Mouse (Mus musculus) embryo, embryonic 10 days (tissue): Measurements from ENCODE around the gene B4galnt4.
A peak's percentile ranks its signal among the peaks of the same experiment; 100 is the strongest.

ENCODE experiments used
- DNase-seq: peaks from one replicate; pipeline ENCODE4 v3.0.0-alpha.2; 2015; ENCODE audit warnings: low spot score

Gene B4galnt4

DNA sequence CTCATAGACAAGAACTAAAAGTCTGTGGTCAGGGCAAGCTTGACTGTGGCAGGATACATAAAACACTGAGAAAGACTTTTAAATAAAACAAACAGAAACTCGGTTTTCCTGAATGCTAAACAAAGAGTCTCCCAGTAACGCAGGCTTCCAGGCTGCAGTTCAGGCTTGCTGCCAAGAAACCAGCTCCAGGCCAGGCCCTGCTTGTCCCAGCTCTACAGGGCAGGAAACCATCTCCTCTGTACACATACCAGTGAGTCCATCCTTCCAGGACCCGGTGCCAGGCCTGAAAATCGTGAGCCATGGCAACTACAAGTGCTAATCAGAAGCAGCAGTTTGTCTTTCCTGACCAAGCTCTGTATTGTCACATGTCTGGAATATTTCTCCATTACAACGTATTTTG lies 19.2 kb upstream of the B4galnt4 start:
- peak; percentile 14 for DNase-seq

- DNase-seq: no peak
These were observed 18.4 kb upstream of the B4galnt4 start for GRCm38 (mm10) chr7:141042539-141042938.

GRCm38 (mm10) chr7:141046931-141047580 lies 13.8 kb upstream of the B4galnt4 start:
- DNase-seq: no peak

DNA sequence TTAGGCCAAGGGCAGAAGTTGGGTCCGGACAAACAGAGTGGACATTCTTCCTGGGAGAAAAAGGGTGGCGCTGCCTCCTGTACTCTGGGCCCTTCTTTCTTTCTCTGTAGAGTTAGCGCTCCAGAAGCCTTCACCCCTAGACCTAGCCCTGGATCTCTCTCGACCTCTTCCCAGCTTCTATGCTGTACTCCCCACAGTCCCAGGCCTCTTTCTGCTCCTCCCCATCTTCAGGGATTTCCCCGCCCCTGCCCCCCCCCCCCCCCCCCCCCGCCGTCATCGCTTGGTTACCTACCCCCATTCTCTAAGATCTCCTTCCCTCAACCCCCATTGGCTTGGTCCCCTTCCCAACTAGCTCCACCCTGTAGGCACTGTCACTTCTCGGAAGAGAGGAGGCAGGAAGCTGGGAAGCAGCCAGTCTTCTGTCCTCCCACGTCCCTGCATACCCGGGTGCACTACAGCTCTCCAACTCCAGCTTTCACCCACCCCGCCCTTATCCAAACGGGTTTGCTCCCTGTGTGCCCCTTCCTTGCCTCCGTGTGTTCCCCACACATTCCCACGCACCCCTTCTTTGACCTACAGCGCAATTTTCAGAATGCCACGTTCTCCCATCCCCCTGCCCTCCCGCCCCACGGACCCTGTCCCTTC lies 13.2 kb upstream of the B4galnt4 start:
- DNase-seq: peak; percentile 69

- DNase-seq: peak; percentile 97
These were observed 12.4 kb upstream of the B4galnt4 start for GRCm38 (mm10) chr7:141048226-141049218.

DNA sequence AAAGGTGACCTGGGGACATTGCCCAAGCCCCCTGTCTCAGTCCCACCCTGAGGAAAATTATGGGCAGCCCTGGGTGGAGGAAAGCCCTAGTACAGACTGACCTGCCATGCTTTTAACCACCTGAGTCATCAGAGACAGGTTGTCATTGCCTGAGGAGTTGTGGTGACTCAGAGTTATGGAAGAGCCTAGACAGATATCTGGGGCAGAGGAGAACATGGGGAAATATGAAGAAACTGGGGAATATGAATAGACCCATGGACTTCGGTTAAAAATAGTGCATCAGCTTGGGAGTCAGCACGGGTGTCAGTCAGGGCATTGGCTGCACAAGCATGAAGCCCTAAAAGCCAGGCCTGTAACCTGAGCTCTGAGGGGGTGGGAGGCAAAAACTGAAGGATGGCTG lies 11.6 kb upstream of the B4galnt4 start:
- DNase-seq: no peak

- no peak for DNase-seq
These were observed 9.7 kb upstream of the B4galnt4 start for GRCm38 (mm10) chr7:141051060-141051685.

DNA sequence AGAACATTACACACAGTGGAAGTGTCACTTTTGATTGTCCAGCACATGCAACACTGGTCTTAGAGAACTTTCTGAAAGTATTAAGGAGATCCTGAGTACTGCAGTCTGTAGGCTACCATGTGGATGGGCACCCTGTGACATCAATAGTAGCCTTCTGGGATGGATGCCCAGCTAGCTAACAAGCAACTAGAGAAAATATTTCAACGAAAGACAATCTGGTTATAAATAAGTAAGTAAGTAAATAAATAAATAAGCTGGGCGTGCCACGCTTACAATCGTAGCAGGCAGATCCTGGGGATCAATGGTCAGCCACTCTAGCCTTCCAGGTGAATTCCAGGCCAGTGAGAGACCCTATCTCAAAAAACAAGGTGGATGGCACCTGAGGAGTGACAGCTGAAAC lies 8.9 kb upstream of the B4galnt4 start:
- DNase-seq: no peak

GRCm38 (mm10) chr7:141052421-141052820 lies 8.5 kb upstream of the B4galnt4 start:
- DNase-seq: no peak

DNA sequence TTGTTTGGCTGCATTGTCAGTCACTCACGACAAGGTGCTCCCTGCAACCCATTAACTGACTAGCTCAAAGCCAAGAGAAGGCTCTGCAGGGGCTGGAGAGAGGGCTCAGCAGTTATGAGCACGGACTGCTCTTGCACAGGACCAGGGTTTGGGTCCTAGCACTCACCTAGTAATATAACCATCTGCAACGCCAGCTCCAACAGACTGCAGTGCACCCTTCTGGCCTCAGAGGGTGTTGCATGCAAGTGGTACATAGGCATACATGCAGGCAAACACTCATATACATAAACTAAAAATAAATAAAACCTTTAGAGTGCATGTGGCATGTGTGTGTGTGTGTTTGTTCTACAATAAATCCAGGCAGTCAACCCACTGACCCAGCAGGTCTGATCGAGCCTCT lies 5.1 kb upstream of the B4galnt4 start:
- DNase-seq: no peak

- no peak for DNase-seq
These were observed 3.9 kb upstream of the B4galnt4 start for GRCm38 (mm10) chr7:141056976-141057375.

- no peak for DNase-seq
These were observed 3.4 kb upstream of the B4galnt4 start for GRCm38 (mm10) chr7:141057541-141057940.

- no peak for DNase-seq
These were observed 2.1 kb upstream of the B4galnt4 start for GRCm38 (mm10) chr7:141058601-141059341.

- DNase-seq: no peak
These were observed 975 bp upstream of the B4galnt4 start for GRCm38 (mm10) chr7:141059929-141060328.

DNA sequence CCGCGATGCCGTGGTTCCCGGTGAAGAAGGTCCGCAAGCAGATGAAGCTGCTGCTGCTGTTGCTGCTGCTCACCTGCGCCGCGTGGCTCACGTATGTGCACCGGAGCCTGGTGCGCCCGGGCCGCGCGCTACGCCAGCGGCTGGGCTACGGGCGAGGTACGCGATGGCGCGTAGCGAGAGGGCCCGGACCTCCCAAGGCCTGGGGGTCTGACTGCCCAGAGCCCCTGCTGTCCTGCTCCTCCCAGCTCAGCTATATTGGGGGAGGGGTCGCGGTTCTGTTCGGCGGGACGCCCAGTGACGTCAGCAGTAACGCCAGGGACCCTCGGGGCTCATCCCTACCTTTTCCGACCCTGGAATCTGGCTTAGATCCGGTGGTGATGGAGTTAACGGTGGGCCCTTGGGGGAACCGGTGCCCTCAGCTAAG lies 377 bp downstream of the B4galnt4 start:
- DNase-seq: peak; percentile 57

DNA sequence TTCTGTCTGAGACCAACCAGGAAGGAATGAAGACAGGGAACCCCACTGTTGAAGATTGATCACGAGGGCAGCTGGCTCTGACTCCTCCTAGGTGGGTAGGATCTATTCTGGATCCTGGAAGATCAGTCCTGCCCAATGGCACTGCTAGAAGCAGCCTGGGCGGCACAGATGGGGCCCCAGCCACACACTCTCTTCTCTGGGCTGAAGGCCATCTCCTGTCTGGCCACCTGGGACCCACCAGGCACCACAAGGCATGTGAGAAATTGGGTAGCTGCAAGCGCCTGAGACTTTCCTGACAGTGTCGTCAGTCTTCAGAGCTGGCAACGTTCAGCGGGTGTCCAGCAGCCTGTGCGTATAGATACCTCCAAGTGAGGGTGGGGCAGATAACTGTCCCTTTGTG lies 1.6 kb downstream of the B4galnt4 start:
- DNase-seq: no peak

- no peak for DNase-seq
These were observed 2.4 kb downstream of the B4galnt4 start for GRCm38 (mm10) chr7:141063353-141063752.

DNA sequence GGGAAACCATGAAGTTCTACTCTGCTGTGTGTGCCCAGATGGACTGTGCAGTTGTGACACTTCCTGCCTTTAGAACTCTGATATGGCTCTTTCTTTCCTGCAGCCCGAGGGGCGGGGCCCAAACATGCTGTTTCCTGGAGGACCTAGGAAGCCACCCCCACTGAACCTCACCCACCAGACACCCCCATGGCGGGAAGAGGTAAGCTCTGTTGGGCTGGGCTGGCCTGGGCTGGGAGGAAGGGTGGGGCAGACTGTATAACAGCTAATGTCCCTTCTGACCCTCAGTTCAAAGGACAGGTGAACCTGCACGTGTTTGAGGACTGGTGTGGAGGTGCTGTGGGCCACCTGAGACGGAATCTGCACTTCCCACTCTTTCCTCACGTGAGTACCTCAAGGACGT lies 3.3 kb downstream of the B4galnt4 start:
- no peak for DNase-seq

DNA sequence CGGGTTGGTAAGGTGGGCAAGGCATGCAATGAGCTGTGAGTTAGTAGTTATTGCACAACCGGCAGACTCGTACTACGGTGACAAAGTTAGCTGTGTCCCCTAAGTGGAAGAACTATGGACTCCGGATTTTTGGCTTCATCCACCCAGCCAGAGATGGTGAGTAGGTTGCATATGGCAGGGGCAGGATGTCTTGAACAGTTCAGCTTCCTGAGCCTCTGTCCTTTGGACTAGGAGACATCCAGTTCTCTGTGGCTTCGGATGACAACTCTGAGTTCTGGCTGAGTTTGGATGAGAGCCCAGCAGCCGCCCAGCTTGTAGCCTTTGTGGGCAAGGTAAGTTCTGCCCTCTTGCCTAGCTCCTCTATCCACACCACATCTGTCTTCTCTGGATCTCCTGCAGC lies 3.7 kb downstream of the B4galnt4 start:
- no peak for DNase-seq

DNA sequence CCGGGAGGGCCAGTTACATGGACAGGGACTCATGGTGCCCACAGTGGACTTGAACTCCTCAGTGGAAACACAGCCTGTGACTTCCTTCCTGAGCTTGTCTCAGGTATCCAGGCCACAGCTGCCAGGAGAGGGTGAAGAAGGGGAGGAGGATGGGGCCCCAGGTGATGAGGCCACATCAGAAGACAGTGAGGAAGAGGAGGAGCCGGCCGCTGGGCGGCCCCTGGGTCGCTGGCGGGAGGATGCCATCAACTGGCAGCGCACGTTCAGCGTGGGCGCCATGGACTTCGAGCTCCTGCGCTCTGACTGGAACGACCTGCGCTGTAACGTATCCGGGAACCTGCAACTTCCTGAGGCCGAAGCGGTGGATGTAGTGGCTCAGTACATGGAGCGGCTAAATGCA lies 7.4 kb downstream of the B4galnt4 start:
- no peak for DNase-seq

DNA sequence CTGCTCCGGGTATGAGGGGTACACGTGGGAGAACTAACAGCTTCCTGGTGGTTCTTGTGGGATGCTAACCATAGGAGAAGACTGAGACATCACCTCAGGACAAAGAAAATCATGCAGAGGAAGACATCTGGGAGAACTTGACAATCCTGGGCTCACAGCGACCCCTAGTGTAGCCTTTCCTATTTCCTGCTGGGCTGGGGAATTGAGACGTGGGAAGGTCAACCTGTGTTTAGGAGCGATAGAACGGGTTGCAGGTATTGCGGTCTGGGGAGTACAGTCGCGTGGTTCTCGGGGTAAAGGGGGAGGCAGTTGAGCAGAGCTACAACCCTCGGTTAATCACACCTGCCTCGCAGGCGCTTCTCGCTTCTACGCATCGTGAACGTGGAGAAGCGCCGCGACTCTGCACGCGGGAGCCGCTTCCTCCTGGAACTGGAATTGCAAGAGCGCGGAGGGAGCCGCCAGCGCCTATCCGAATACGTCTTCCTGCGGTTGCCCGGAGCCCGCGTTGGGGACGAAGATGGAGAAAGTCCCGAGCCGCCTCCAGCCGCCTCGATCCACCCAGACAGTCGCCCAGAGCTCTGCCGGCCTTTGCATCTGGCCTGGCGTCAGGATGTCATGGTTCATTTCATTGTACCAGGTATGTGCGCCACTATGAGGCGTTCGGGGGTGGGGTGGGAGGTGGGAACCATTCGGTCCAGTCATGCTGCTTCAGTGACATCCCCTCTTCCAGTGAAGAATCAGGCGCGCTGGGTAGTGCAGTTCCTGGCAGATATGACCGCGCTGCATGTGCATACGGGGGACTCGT lies 9.4 kb downstream of the B4galnt4 start:
- DNase-seq: peak; percentile 92
